Mouse (Mus musculus) limb, embryonic 14.5 days (tissue): ENCODE measurements around the gene Cacna1a. TPM values are rescaled to one million over a fixed set of nuclear protein-coding genes. Genes with fewer than 3 reads are reported as not detected.

Experiments used
- ATAC-seq: fragments of 200-750 bp; cut with Nextera tagmentation; 2 replicates; pipeline ENCODE4 v1.8.0; 2017; ENCODE audit warnings: low read depth, moderate number of reproducible peaks, moderate TSS enrichment; ENCODE audit not compliant: low FRiP score
- DNase-seq: peaks from one replicate; pipeline ENCODE4 v3.0.0-alpha.2; 2015; ENCODE audit warnings: low spot score
- H3K27ac ChIP-seq: fragments of 300-500 bp; sonication (generic); replicated peaks from 2 replicates; pipeline ENCODE4 v1.5.1; 2014; ENCODE audit warnings: low read depth, mild to moderate bottlenecking, low read length, moderate library complexity, mixed read lengths
- H3K27me3 ChIP-seq: fragments of 300-500 bp; sonication (generic); 2 replicates; pipeline ENCODE4 v1.6.1; 2014; ENCODE audit warnings: low read length, mixed read lengths; ENCODE audit not compliant: control insufficient read depth, insufficient read depth
- H3K36me3 ChIP-seq: fragments of 300-500 bp; sonication (generic); 2 replicates; pipeline ENCODE4 v1.6.1; 2014; ENCODE audit warnings: mild to moderate bottlenecking, low read length, moderate library complexity, mixed read lengths; ENCODE audit not compliant: control insufficient read depth, insufficient read depth
- H3K4me1 ChIP-seq: fragments of 300-500 bp; sonication (generic); 2 replicates; pipeline ENCODE4 v1.6.1; 2014; ENCODE audit warnings: antibody characterized with exemption, low read length, mixed read lengths; ENCODE audit not compliant: control insufficient read depth, insufficient read depth
- H3K4me2 ChIP-seq: fragments of 300-500 bp; sonication (generic); replicated peaks from 2 replicates; pipeline ENCODE4 v1.6.1; 2014; ENCODE audit warnings: low read depth, mild to moderate bottlenecking, low read length, moderate library complexity; ENCODE audit not compliant: severe bottlenecking
- H3K4me3 ChIP-seq: fragments of 300-500 bp; sonication (generic); replicated peaks from 2 replicates; pipeline ENCODE4 v1.5.1; 2014; ENCODE audit warnings: low read length
- H3K9ac ChIP-seq: fragments of 300-500 bp; sonication (generic); 2 replicates; pipeline ENCODE4 v1.6.1; 2014; ENCODE audit warnings: mild to moderate bottlenecking, low read depth, low read length, moderate library complexity; ENCODE audit not compliant: severe bottlenecking
- H3K9me3 ChIP-seq: fragments of 300-500 bp; sonication (generic); 2 replicates; pipeline ENCODE4 v1.6.1; 2016; ENCODE audit warnings: low read length; ENCODE audit not compliant: control insufficient read depth
- POLR2A ChIP-seq: fragments of 200-500 bp; IDR thresholded peaks from 2 replicates; pipeline ENCODE4 v1.8.0; 2012; ENCODE audit warnings: inconsistent platforms, mild to moderate bottlenecking, moderate library complexity, borderline replicate concordance; ENCODE audit not compliant: insufficient read depth, insufficient read length; ENCODE audit errors: extremely low read depth
- WGBS: fragments of 180-500 bp; shearing (Covaris S2); extraction: QIAGEN DNeasy Blood & Tissue Kit; methylation state at CpG from one replicate; pipeline ENCODE4 v1.1.7; 2014; 5-methylcytosine and 5-hydroxymethylcytosine counted together
- polyA plus RNA-seq, 2 experiments: library from polyadenylated mRNA; depleted of rRNA in 1 of 2; stranded (reverse) in 1 of 2; unstranded in 1 of 2; fragments of >200 nt; fragmentation: Nextera tagmentation in 1 of 2; extraction: Ambion mirVana in 1 of 2; gene quantifications; 2 replicates each; pipeline versions ENCODE4 v1.2.1 to v1.2.3; 2012 to 2014

Cacna1a gene
- polyA plus RNA-seq, 2 experiments, result 6.8 to 24.3 TPM

DNA sequence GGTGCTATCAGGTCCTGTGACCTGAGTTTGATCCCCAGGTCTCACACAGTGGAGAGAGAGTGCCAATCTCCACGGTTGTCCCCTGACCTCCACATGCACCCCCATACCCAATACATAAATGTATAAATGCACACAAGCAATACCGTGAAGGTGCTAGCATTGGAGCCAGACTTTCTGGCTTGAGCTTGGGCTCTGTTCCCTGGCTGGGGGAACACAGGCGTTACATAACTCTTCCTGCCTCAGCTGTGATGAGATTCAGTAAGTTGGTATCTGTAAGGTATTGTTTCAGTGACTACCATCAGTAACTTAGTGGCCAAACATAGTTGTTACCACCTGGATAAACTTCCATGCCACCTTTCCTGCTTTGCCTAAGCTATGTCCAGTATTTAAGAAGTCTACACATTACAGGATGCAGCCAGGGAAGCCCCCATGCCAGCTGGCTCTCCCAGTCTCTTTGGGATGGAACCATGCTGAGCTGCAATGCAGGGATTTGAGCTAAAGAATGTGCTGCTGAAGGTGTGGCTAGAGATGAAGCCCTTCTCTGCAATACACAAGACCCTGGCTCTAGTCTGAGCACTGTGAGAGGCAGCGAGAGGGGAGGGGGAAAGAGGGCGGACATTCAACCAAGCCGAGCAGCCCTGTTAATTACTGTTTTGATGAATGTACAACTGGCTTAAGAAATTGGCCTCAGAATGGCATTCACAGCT is 7.7 kb downstream of the Cacna1a start:
- Histone ChIP-seq H3K27ac (no peak overlapping the region), H3K4me2 (no peak overlapping the region), H3K36me3 (no peaks in the 10 kb centered on the region), H3K4me3 (no peak overlapping the region), H3K27me3 (no peaks in the 10 kb centered on the region), H3K9me3 (no peaks in the 10 kb centered on the region), H3K9ac (no peak overlapping the region), H3K4me1 (no peaks in the 10 kb centered on the region)
- no peak for TF ChIP-seq POLR2A
- 67% methylated on average over 6 of the region's 6 CpGs for WGBS
- no peak for ATAC-seq
- no peak for DNase-seq

DNA sequence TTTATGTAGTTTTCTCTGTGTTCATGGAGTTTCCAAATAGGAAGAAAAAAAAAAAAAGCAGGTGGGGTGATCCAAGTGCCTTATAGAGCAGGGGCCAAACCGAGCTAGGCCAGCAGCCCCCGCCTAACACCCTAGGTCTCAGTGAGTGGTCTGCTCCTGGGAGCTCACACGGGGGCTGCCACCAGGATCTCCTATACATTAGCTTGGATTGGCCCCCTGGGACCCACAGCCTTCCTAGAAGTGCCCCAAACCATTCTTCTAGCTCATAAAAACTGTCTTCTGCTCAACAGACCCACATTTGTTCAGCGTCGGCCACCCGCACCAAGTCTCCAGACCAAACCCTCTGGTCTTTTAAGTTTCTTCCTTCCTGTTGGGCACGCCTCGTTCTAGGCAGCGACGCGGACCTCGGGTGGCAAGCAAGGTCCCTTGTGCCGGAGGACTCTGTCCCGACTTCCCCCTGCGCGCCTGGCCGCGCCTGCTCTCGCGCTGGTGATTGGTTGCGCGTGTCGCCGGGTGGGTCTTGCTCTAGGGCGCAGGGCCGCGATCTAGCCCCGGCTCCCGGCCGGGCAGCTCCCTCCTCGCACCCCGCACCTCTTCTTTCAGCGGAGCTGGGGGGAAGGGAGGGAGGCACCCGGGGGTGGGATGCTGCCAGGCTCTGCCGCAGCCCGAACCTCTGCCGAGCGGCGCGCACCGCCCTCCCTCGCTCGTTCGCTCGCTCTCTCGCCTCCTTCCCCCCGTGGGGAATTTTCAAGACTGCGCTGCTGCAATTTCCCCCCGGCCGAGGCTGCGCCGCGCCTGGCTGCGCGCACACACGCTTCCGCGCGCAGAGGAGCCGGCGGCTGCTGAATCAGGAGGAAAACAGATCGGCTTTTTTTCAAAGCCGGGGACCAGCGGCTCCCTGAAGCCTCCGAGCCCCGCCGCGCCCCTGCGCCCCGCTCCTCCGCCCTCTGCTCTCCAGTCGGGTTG is 25.9 kb downstream of the Cacna1a start:
- WGBS, result 2% methylated on average over 58 of the region's 72 CpGs
- TF ChIP-seq POLR2A, result no peak
- H3K27ac ChIP-seq, result no peak overlapping the region

DNA sequence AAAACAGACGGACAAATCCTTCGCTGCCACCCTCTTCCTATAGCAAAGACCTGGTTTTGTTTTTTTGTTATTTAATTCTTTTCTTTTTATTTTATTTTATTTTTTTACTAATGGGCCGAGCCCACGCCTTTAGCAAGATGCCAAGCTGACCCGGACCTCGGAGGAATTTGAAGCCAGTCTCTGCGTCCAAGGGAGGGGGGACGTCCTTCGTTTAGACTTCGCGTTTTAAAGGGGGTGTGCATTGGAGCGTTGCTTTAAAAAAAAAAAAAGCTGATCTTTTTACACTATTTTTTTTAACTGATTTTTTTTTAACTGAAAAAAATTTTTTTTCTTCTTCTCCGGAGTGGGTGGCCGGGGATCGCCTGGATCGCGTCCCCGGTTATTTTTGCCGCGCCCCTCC is 26.7 kb downstream of the Cacna1a start:
- H3K9me3 ChIP-seq, result no peaks in the 10 kb centered on the region
- H3K4me1 ChIP-seq, result peaks cover 6% of the 10 kb centered on the region; the same call in 1 of the 2 replicates
- no peak for ATAC-seq
- no peak for DNase-seq
- peak overlapping the region; percentile 55 for H3K4me3 ChIP-seq
- H3K27ac ChIP-seq, result no peak overlapping the region
- peak overlapping the region; percentile 47 for H3K9ac ChIP-seq
- no peaks in the 10 kb centered on the region for H3K36me3 ChIP-seq
- no peak for TF ChIP-seq POLR2A
- H3K4me2 ChIP-seq, result peak overlapping the region; percentile 96
- H3K27me3 ChIP-seq, result peaks cover 56% of the 10 kb centered on the region
- WGBS, result under 1% methylated on average over 20 of the region's 20 CpGs

More for the DNA sequence above, 25.9 kb downstream of the Cacna1a start:
- Histone ChIP-seq H3K4me2 (peak overlapping the region; percentile 96), H3K36me3 (no peaks in the 10 kb centered on the region), H3K4me1 (peaks cover 6% of the 10 kb centered on the region; the same call in 1 of the 2 replicates), H3K9ac (peak overlapping the region; percentile 47), H3K9me3 (no peaks in the 10 kb centered on the region), H3K4me3 (peak overlapping the region; percentile 55), H3K27me3 (peaks cover 56% of the 10 kb centered on the region)
- ATAC-seq, result peak; percentile 37; the same call in 1 of the 2 replicates
- peak; percentile 12 for DNase-seq

DNA sequence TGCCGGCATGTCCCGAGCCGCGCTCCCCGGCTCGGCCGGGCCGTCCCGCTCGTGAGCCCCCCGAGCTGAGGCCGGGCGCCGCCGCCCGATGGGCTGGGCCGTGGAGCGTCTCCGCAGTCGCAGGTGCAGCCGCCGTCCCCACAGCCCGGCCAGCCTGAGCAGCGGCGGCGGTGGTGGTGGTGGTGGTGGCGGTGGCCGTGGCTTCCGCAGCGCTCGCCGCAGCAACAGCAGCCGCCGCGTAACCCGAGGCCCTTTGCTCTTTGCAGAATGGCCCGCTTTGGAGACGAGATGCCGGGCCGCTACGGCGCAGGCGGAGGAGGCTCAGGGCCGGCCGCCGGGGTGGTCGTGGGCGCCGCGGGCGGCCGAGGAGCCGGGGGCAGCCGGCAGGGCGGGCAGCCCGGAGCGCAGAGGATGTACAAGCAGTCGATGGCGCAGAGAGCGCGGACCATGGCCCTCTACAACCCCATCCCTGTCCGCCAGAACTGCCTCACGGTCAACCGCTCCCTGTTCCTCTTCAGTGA is 27.2 kb downstream of the Cacna1a start:
- Histone ChIP-seq H3K27ac (no peak overlapping the region), H3K4me1 (peaks cover 6% of the 10 kb centered on the region; the same call in 1 of the 2 replicates), H3K9ac (peak overlapping the region; percentile 43; the same call in 1 of the 2 replicates), H3K4me2 (peak overlapping the region; percentile 96), H3K9me3 (no peaks in the 10 kb centered on the region), H3K36me3 (no peaks in the 10 kb centered on the region), H3K27me3 (peaks cover 56% of the 10 kb centered on the region), H3K4me3 (peak overlapping the region; percentile 55)
- DNase-seq (no peak), ATAC-seq (no peak; the same call in 1 of the 2 replicates)
- TF ChIP-seq POLR2A, result no peak
- WGBS, result under 1% methylated on average over 34 of the region's 64 CpGs

DNA sequence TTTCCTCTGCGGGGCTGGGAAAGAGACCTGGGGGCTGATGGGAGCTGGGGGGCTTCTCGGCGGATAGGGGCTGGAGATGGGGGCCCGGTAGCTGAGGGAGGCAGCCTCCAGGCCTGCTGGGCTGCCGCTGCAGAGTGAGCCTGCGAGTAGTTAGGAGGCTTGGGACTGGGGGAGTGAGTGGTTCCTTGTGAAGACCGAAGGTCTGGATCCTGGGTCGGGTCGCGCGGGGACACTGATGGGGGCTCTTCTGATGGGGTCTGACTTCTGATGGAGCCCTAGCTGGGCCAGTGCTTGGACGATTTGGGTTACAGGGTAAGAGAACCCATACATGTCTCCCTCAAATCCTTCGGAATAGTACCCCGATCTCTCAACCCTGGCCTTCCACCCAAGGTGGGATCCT is 27.8 kb downstream of the Cacna1a start:
- 25% methylated on average over 14 of the region's 14 CpGs for WGBS
- TF ChIP-seq POLR2A, result no peak
- Histone ChIP-seq H3K9ac (peak overlapping the region; percentile 43; the same call in 1 of the 2 replicates), H3K9me3 (no peaks in the 10 kb centered on the region), H3K4me2 (peak overlapping the region; percentile 96), H3K4me1 (peaks cover 6% of the 10 kb centered on the region; the same call in 1 of the 2 replicates), H3K4me3 (peak overlapping the region; percentile 55), H3K27me3 (peaks cover 56% of the 10 kb centered on the region), H3K36me3 (no peaks in the 10 kb centered on the region), H3K27ac (no peak overlapping the region)
- ATAC-seq (no peak), DNase-seq (no peak)
